Mouse (Mus musculus) left cerebral cortex, postnatal 4 days (tissue): Measurements from ENCODE around the gene Fxn. TPM values are rescaled to one million over a fixed set of nuclear protein-coding genes. Genes with fewer than 3 reads are reported as not detected.

ENCODE experiments used
- total RNA-seq, 2 experiments: library from RNA; stranded (reverse); gene quantifications; 2 replicates each; pipeline ENCODE4 v1.2.3; 2021

Fxn gene
- total RNA-seq, 2 experiments from 2014 or later, result 12.7 to 15.5 TPM

Other genes with a start within 250 kb of the Fxn start
- 10 to 100 TPM; 13.2 to 13.5 TPM for gene Fam189a2, start 249.6 kb downstream of the Fxn start, total RNA-seq
- gene Tjp2, start 55.6 kb downstream of the Fxn start, total RNA-seq, result 10 to 100 TPM; 19.0 to 20.3 TPM
- 10 to 100 TPM; 26.3 to 33.6 TPM for gene Fam122a, start 196.8 kb upstream of the Fxn start, total RNA-seq